Mouse (Mus musculus) midbrain, embryonic 14.5 days (tissue): ENCODE measurements around the gene 1700088E04Rik. TPM values are rescaled to one million over a fixed set of nuclear protein-coding genes. Genes with fewer than 3 reads are reported as not detected.

Experiments
- ATAC-seq: fragments of 200-750 bp; cut with Nextera tagmentation; 2 replicates; pipeline ENCODE4 v1.8.0; 2017; ENCODE audit warnings: moderate number of reproducible peaks, moderate library complexity; ENCODE audit not compliant: low FRiP score, low TSS enrichment
- DNase-seq: peaks from one replicate; pipeline ENCODE4 v3.0.0-alpha.2; 2015
- H3K27ac ChIP-seq: fragments of 300-500 bp; sonication (generic); replicated peaks from 2 replicates; pipeline ENCODE4 v1.5.1; 2014; ENCODE audit warnings: mild to moderate bottlenecking, low read depth, low read length, moderate library complexity
- H3K27me3 ChIP-seq: fragments of 300-500 bp; sonication (generic); 2 replicates; pipeline ENCODE4 v1.6.1; 2014; ENCODE audit warnings: low read length, control low read depth, mixed read lengths; ENCODE audit not compliant: control insufficient read depth, insufficient read depth
- H3K36me3 ChIP-seq: fragments of 300-500 bp; sonication (generic); 2 replicates; pipeline ENCODE4 v1.6.1; 2014; ENCODE audit warnings: low read length, control low read depth; ENCODE audit not compliant: control insufficient read depth, insufficient read depth
- H3K4me1 ChIP-seq: fragments of 300-500 bp; sonication (generic); 2 replicates; pipeline ENCODE4 v1.6.1; 2014; ENCODE audit warnings: mild to moderate bottlenecking, antibody characterized with exemption, low read length, control low read depth; ENCODE audit not compliant: control insufficient read depth, insufficient read depth
- H3K4me2 ChIP-seq: fragments of 300-500 bp; sonication (generic); 2 replicates; pipeline ENCODE4 v1.6.1; 2014; ENCODE audit warnings: mild to moderate bottlenecking, low read length, moderate library complexity
- H3K4me3 ChIP-seq: fragments of 300-500 bp; sonication (generic); replicated peaks from 2 replicates; pipeline ENCODE4 v1.5.1; 2014; ENCODE audit warnings: low read depth, low read length
- H3K9ac ChIP-seq: fragments of 300-500 bp; sonication (generic); replicated peaks from 2 replicates; pipeline ENCODE4 v1.6.1; 2014; ENCODE audit warnings: mild to moderate bottlenecking, low read length, moderate library complexity
- H3K9me3 ChIP-seq: fragments of 300-500 bp; sonication (generic); 2 replicates; pipeline ENCODE4 v1.6.1; 2016; ENCODE audit warnings: low read length, control low read depth, mixed read lengths; ENCODE audit not compliant: control insufficient read depth
- WGBS: fragments of 180-500 bp; shearing (Covaris S2); extraction: QIAGEN DNeasy Blood & Tissue Kit; methylation state at CpG from one replicate; pipeline ENCODE4 v1.1.7; 2014; 5-methylcytosine and 5-hydroxymethylcytosine counted together
- polyA plus RNA-seq: library from polyadenylated mRNA; unstranded; fragments of >200 nt; fragmentation: Nextera tagmentation; extraction: Ambion mirVana; gene quantifications from 2 replicates; pipeline ENCODE4 v1.2.1, GENCODE M21; 2014

The 1700088E04Rik gene
- polyA plus RNA-seq, 1 experiment from 2014 or later: 14.0 TPM

DNA sequence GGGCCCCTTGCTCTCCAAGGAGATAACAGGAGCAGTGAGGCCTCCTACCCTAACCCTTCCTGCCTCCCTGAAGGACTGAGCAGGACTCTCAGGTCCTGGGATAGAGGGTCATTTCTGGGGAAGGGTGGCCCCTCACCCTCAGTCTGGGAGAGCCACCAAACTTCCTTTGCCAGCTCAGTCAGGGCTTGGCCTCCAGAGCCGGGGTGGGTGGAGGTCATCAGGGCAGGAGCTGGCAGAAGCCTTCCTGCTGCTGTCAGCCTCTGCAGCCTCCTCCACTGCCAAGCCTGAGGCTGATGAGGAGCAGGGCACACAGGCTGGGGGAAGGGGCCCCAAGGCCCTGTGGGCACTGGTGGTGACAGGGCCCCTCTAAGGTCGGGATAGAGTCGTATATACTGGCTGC lies 14.5 kb upstream of the 1700088E04Rik start:
- DNase-seq (no peak), ATAC-seq (no peak)
- 32% methylated on average over 3 of the region's 3 CpGs for WGBS

DNA sequence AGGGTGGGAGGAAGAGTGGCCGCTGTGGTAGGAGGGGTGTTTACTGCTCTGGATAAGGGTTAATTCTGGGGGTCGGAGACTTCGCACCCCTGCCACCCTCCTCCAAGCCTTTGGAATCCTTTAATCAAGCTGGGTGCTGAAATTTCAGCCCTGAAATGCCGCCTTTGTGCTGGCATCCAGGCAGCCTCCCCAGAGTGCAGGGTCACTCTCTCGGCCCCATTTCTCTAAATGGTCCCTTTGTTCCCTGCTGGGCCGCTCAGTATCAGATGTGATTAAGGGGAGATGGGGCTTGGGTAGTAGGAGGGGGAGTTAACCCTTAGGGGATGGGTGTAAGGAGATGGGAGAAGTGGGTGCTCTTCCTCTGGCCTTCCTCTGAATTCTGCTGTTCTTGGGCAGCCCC lies 11.7 kb upstream of the 1700088E04Rik start:
- H3K9ac ChIP-seq: peak overlapping the region; percentile 4; the same call in 1 of the 2 replicates
- no peak overlapping the region for H3K4me2 ChIP-seq
- H3K4me3 ChIP-seq: no peak overlapping the region
- WGBS: 54% methylated on average over 6 of the region's 6 CpGs
- H3K36me3 ChIP-seq: peaks cover 36% of the 10 kb centered on the region
- peaks cover 10% of the 10 kb centered on the region; the same call in 1 of the 2 replicates for H3K4me1 ChIP-seq
- peak overlapping the region; percentile 83; the same call in 1 of the 2 replicates for H3K27ac ChIP-seq
- no peaks in the 10 kb centered on the region for H3K27me3 ChIP-seq
- H3K9me3 ChIP-seq: no peaks in the 10 kb centered on the region
- DNase-seq (no peak), ATAC-seq (no peak)

More for the DNA sequence above, 14.5 kb upstream of the 1700088E04Rik start:
- no peak overlapping the region for H3K4me3 ChIP-seq
- H3K36me3 ChIP-seq: peaks cover 14% of the 10 kb centered on the region; the same call in 1 of the 2 replicates
- no peak overlapping the region for H3K27ac ChIP-seq
- no peak overlapping the region for H3K9ac ChIP-seq
- H3K27me3 ChIP-seq: no peaks in the 10 kb centered on the region
- H3K4me1 ChIP-seq: peaks cover 10% of the 10 kb centered on the region; the same call in 1 of the 2 replicates
- H3K9me3 ChIP-seq: no peaks in the 10 kb centered on the region
- no peak overlapping the region for H3K4me2 ChIP-seq

DNA sequence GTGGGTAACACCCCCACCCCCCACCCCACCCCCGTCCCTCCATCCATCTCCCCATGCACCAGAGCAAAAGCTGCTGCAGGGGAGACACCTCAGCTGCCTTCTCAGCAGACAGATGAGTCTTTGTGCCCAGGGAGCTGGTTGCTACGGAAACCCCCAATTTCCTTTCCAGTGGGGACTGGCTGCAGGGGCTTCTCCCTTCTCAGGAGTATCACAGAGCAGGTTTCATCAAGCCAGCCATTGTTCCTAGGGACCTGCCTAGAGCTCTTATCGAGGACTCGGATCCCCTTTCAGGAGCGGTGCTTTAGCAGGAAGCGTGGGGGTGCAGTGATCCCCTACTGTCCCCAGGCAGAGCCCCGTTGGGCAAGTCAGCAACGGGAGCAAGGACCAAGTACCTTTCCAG lies 10.8 kb upstream of the 1700088E04Rik start:
- H3K4me3 ChIP-seq: no peak overlapping the region
- DNase-seq (peak; percentile 61), ATAC-seq (no peak; the same call in 1 of the 2 replicates)
- no peaks in the 10 kb centered on the region for H3K27me3 ChIP-seq
- peaks cover 45% of the 10 kb centered on the region for H3K36me3 ChIP-seq
- H3K9me3 ChIP-seq: no peaks in the 10 kb centered on the region
- no peak overlapping the region for H3K4me2 ChIP-seq
- 41% methylated on average over 8 of the region's 8 CpGs for WGBS
- H3K4me1 ChIP-seq: peaks cover 10% of the 10 kb centered on the region; the same call in 1 of the 2 replicates
- H3K27ac ChIP-seq: peak overlapping the region; percentile 83
- no peak overlapping the region for H3K9ac ChIP-seq

DNA sequence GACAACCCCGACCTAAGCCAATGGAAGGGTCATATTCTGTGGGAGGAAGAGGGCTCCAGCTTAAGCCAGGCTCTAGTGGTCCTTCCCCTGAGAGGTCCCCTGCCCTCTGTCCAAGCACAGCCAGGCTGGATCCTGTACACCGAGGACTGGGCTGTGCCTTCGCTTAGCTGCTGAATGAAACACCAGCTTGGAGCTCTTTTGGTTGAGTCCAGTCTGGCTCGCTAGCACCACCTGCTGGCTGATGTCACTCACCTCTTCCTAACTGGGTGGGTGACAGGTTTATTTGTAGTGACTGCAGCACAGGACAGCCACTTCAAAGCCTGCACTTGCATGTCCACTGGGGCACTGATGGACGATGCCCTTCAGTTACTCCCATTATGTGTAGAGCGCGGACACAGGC lies 7.5 kb upstream of the 1700088E04Rik start:
- Histone ChIP-seq H3K9me3 (no peaks in the 10 kb centered on the region), H3K9ac (no peak overlapping the region), H3K27me3 (no peaks in the 10 kb centered on the region), H3K36me3 (peaks cover 74% of the 10 kb centered on the region), H3K27ac (no peak overlapping the region), H3K4me2 (no peak overlapping the region), H3K4me3 (no peak overlapping the region), H3K4me1 (peaks cover 10% of the 10 kb centered on the region; the same call in 1 of the 2 replicates)
- peak; percentile 91 for DNase-seq
- WGBS: 54% methylated on average over 7 of the region's 7 CpGs
- ATAC-seq: no peak; the same call in 1 of the 2 replicates

DNA sequence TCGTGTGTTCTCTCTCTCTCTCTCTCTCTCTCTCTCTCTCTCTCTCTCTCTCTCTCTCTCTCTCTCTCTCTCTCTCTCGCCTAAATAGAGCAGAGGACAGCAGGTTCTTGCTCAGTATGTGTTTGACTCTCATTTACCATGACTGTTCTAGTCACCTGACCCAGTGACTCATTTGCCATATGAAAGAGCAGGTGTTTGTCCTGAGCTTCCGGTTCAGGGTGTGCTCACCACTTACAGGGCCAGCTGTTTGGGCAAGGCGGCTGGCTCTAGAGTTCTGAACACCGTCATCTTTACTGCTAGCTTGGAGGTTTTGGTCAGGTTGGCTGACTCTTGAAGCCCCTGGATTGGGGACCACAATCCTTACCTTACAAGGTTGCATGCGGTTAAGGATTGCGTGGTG lies 4.5 kb upstream of the 1700088E04Rik start:
- Histone ChIP-seq H3K4me2 (no peak overlapping the region), H3K36me3 (peaks cover 60% of the 10 kb centered on the region), H3K27ac (no peak overlapping the region), H3K4me1 (peaks cover 9% of the 10 kb centered on the region), H3K9ac (no peak overlapping the region), H3K4me3 (no peak overlapping the region), H3K9me3 (no peaks in the 10 kb centered on the region), H3K27me3 (no peaks in the 10 kb centered on the region)
- no peak for DNase-seq
- 91% methylated on average over 7 of the region's 7 CpGs for WGBS
- ATAC-seq: no peak

DNA sequence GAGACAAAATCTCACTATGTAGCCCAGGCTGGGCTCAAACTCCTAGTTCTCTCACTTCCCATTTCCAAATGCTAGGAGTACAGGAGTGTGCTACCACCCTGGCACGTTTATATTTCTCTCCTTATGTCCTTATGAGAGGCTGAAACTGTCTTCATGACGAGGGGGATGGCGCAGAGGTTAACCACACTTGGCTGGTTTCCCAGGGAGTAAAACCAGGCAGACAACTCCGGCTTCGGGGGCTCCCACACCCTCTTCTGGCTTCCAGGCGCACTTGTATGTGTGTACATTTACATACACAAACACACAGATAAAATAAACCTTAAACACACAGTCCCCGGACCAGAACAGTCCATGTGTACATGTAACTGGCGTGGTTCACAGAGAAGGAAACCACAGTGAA lies 3.0 kb upstream of the 1700088E04Rik start:
- Histone ChIP-seq H3K9me3 (no peaks in the 10 kb centered on the region), H3K27me3 (no peaks in the 10 kb centered on the region), H3K27ac (no peak overlapping the region), H3K9ac (no peak overlapping the region), H3K4me1 (peaks cover 11% of the 10 kb centered on the region), H3K4me3 (no peak overlapping the region), H3K36me3 (peaks cover 51% of the 10 kb centered on the region), H3K4me2 (no peak overlapping the region)
- DNase-seq (no peak), ATAC-seq (no peak)
- WGBS: 88% methylated on average over 8 of the region's 8 CpGs

DNA sequence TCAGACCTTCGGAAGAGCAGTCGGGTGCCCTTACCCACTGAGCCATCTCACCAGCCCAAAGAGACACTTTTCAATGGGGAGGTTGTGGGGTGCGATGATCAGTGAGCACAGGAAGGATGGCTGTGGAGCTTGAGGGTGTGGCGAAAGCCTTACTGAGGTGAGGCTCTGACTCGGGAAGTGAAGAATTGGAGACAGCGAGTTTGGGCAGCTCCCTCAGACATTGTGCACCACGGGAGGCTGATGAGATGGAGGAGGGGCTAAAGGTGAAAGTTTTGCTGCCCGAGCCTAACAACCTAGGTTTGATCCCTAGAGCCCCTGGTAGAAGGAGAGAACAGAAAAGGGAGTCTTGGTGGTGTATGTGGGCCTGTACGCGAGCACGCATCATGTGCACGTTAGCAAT lies 2.3 kb upstream of the 1700088E04Rik start:
- H3K9me3 ChIP-seq: no peaks in the 10 kb centered on the region
- ATAC-seq (no peak), DNase-seq (no peak)
- WGBS: 89% methylated on average over 12 of the region's 12 CpGs
- H3K4me2 ChIP-seq: no peak overlapping the region
- H3K27ac ChIP-seq: no peak overlapping the region
- H3K4me3 ChIP-seq: no peak overlapping the region
- H3K27me3 ChIP-seq: no peaks in the 10 kb centered on the region
- peaks cover 11% of the 10 kb centered on the region for H3K4me1 ChIP-seq
- H3K36me3 ChIP-seq: peaks cover 44% of the 10 kb centered on the region
- H3K9ac ChIP-seq: no peak overlapping the region

DNA sequence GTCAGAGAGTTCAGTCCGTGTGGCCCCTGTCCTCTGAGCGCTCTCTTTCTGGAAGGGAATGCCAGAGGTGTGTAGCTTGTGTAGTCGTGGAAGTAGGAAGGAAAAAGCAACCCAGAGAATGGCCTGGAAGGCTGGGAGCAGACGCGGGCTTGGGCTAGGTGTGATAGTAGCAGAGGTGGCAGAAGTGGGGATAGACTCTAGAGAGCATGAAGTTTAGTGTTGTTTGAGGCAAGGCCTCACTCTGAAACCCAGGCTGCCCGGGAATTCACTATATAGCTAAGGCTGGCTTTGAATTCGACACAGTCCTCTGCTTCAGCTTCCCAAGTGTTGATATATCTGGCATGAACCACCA lies 489 bp upstream of the 1700088E04Rik start:
- H3K27me3 ChIP-seq: no peaks in the 10 kb centered on the region
- H3K27ac ChIP-seq: 0 out of 2 replicates have a peak overlapping the region, but pooled peaks have one; percentile 26
- H3K4me1 ChIP-seq: peaks cover 11% of the 10 kb centered on the region
- ATAC-seq: no peak; the same call in 1 of the 2 replicates
- H3K4me3 ChIP-seq: peak overlapping the region; percentile 92
- H3K36me3 ChIP-seq: peaks cover 26% of the 10 kb centered on the region
- 0% methylated on average over 7 of the region's 7 CpGs for WGBS
- H3K9me3 ChIP-seq: no peaks in the 10 kb centered on the region
- no peak for DNase-seq
- peak overlapping the region; percentile 71 for H3K4me2 ChIP-seq
- H3K9ac ChIP-seq: peak overlapping the region; percentile 69

DNA sequence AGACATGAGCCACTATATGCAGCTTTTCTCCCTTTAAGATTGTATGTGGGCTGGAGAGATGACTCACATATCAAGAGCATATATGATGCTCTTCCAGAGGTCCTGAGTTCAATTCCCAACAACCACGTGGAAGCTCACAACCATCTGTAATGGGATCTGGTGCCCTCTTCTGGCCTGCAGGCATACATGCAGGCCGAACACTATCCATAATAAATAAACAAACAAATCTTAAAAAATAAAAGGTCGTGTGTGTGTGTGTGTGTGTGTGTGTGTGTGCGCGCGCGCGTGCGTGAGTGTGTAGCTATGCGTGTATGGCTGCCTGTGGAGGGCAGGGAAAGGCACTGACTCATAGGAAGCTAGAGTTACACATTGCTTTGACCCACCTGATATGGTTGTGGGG lies 1.4 kb downstream of the 1700088E04Rik start:
- Histone ChIP-seq H3K36me3 (0 out of 2 replicates have a peak, but pooled peaks cover 8% of the 10 kb centered on the region), H3K9me3 (no peaks in the 10 kb centered on the region), H3K4me2 (no peak overlapping the region), H3K4me3 (no peak overlapping the region), H3K9ac (no peak overlapping the region), H3K27ac (no peak overlapping the region), H3K4me1 (peaks cover 11% of the 10 kb centered on the region), H3K27me3 (no peaks in the 10 kb centered on the region)
- 68% methylated on average over 10 of the region's 10 CpGs for WGBS
- ATAC-seq (no peak), DNase-seq (peak; percentile 25)
